Mouse (Mus musculus): ENCODE measurements around the gene Ube2e2. TPM values are rescaled to one million over a fixed set of nuclear protein-coding genes. Genes with fewer than 3 reads are reported as not detected.

The Ube2e2 gene
- 53.8 and 58.2 TPM in 2 replicates for polyA plus RNA-seq (2012; rRNA removed)

DNA sequence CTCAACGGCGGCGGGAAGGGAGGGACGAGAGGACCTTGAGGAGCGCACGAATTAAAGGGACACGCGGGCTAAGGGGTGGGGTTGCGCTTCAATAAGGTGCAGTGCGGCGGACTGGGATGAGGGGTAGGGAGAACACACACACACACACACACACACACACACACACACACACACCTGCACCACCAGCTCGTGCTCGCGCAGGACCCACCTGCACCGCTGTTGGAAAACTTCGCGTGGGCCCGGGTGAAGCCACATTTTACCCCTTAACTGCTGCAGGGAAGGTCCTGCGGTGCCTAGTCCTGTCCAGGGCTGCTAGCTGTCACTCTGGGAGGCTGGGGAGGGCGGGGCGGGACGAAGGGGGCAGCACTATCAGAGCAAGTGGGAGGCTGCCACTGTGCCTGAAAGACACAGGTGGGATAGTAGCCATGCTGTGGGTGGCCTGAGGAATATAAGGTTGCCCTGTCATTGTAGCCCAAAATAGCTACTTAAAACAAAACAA lies at the start of gene Ube2e2:
Ube2e2 (minus strand) TSS at position 321 of the 499 bp plus-strand sequence.
- no peak for DNase-seq (ENCODE audit: low spot score)

DNA sequence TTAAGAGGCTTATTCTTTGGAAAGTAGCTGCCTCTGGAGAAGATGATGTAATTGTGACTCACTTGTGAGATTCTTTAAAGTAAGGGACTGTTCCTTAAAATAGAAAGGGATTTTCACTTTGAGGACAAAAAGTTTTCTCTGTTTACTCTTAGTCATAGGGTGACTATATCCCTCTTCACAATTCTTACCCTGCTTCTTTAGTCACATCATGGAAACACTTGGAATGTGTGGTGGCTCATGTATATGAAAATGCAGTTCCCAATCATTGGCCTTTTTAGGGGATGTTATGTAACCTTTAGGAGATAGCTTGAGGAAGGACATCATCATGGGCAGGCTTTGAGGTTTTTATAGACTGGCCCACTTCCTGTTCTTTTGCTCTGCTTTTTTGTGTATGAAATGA lies 46.0 kb upstream of the Ube2e2 start:
- DNase-seq (ENCODE audit: low spot score), result no peak

DNA sequence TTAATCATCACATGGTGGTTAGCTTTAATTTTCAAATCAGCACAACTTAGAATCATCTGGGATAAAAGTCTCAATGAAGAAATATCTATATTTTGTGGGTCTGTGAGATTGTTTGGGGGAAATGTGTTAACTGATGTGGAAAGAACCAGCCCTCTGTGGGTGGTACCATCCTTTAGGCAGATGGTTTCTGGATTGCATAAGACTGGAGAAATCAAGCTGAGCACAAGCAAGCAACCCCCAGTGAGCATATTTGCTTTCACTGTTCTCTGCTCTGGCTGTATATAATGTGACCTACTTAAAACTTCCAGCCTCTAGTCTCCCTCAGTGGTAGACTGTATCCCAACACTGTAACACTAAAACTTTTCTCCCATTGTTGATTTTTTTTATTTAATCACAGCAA lies 9.5 kb upstream of the Ube2e2 start:
- DNase-seq (ENCODE audit: low spot score), result no peak

DNA sequence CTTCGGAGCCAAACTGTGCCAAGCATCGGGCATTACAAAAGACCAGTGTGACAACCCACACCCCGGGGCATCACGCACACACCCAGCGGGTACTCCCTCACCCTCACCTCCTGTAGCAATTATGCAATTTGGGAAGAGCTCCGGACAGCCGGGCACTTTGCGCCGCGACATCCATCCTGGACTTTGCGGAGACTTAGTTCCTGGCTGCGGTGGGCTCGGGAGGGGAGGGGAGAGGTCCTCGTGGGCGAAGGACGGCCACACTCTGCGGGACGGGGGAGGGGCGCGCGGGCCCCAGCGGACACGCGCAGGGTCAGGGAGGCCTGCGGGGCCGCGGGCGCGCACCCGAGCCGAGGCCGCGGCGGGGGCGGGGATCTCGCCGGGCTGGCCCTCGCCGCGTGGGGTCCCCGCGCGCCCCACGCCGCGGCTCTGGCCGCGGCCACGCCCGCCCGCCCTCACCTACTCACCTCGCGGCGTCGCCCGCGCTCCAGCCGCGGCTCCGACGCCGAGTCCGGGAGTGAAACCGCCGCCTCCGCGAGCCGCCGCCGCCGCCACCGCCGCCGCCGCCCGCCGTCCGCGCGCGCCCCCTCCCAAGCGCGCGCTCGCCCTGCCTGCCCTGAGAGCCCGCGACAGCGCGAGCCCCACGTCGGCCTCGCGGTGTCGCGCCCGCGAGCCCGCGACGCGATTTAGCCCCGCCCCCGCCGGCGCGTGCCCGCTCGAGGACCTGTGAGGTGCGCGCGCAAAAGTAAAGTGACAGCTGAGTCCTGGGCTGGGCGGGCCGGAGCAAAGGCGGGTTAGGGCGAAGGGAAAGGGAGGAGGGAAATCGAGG lies 733 bp downstream of the Ube2e2 start:
- DNase-seq (ENCODE audit: low spot score), result peak; percentile 79

DNA sequence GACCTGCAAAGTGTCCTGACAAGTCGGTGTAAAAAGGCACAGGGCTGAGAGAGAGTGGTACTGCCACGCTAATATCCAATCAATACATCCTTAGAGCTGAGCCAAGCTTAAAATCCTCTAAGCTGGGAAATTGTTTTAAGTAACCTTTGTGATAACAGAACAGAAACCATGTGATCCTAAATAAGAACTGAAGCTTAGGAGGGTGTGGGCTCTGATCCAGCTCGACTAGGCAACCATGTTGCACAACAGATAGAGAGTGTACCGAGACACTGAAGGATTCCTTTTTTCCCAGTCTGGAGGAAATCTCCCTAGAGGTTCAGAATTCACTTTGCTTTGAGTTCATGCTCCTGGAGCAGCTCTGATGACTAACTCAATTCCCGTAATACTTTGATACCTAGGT lies 4.5 kb downstream of the Ube2e2 start:
- no peak for DNase-seq (ENCODE audit: low spot score)

DNA sequence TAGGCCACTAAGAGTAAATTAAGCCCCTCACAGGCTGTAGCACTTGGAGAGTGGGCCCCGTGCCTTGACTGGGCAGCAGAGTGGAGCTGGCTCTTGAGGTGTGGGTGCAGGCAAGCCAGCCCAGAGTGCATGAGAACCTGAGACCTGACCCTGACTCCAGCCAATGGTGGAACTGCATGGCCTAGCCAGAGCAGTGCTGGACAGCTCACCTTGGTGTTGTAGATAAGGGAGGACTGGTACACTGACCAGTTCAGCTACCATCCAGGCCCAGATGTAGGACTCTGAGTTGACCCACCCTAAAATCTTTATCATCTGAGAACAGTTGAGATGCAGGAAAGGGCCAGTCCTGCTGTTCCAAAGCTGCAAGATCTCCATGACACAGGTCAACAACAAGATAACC lies 11.6 kb downstream of the Ube2e2 start:
- no peak for DNase-seq (ENCODE audit: low spot score)

DNA sequence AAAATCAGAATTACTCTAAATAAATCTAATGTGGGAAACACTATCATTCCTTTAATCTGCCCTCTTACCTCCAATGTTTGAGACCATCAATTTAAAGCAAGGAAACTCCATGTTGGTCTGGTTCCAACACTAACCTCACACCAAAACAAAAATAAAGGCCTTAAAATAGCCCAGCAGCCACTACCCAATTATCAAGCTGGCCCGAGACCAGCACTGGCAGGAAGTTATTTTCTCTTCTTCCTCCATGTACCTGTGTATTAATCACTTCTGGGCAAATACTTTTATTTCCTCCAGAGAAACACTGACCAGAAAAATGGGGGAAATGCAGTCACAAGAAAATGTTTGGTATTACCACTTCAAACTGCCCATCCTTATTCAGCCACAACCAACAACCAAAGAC lies 23.4 kb downstream of the Ube2e2 start:
- no peak for DNase-seq (ENCODE audit: low spot score)

DNA sequence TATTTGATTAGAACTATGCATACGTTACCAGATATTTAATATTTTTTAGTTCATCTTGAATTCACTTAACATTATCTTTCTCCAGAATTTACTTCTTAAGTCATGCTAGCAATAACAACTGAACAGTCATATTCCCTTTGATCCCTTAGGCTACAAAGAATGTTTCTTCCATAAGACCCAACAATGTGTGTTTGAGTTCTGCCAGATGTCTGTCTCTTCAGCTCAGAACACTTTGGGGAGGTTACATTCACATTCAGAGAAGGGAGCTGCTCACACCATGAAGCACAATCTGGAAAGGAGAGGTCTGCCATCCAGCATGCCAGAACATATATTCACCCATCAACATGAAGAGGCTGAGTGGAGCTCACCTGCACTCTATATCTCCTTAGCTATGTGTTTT lies 65.4 kb downstream of the Ube2e2 start:
- DNase-seq (ENCODE audit: low spot score), result no peak

DNA sequence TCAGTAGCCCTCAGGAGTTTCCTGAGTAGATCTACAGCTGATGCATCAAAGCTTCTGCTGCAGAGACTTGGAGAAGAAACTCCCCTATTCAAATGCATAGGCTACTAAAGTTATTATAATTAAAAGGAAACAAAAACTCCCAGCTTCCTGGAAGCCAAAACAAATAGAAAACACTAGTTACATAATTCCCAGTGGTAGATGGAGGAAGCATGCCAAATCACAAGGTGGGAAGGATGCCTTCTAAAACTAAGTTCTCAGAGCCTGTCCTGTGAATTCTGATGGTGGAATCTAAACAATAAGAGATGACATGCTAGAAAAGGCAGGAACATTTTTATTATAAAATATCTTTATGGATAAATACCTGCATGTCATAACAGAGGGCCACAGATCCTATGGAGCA lies 67.3 kb downstream of the Ube2e2 start:
- no peak for DNase-seq (ENCODE audit: low spot score)

DNA sequence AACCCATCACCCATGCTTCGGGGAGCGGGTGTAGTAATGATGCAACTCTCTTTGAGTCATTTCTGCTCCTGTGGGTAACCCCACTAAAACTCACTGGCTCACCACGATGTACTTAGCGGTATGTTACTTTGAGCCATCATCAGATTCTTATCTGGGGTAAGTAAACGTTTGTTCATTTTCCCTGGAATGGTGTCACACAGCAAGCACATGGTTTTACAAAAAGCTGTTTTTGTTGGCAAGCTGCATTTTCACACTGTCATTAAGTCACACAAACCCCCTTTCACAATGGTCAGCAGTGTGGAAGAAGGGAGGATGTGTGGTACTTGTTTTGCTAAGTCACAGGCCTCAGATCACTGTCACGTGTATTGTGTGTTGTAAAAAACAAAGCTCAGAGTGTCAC lies 73.4 kb downstream of the Ube2e2 start:
- no peak for DNase-seq (ENCODE audit: low spot score)

DNA sequence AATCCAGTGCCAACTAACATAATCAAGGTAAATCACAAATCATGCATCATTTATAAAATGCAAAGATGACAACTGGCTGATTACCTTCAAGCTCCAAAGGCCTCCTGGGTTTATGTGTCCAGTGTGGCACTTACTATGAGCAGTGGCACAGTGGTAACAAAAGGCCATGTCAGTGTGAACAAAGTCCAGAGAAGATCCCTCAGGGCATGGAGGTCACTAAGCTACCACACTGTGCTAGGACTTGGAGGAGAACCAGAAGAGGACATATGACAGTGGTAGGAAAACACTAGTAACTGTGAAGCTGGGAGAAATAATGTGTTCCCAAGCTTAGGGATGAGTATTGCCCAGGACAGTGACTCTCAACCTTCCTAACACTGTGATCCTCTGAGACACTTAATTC lies 97.2 kb downstream of the Ube2e2 start:
- DNase-seq (ENCODE audit: low spot score), result no peak

DNA sequence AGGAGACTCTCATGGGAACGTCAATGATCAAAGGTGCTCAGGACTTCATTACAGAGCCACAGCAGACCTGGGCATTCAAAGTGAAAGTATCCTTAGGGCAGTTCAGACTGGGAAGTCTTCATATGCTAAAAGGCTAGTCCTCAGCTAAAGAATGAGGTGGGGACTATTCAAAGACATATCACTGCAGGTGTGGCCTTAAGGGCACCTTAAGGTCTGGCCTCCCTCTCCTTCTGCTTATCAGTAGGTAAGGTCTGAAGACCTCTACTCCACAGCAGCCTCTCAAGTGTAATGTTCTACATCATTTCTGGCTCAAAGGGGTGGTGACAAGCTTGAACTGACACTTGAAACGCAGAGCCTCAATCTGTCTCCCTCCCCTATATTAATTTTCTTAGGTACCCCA lies 98.3 kb downstream of the Ube2e2 start:
- no peak for DNase-seq (ENCODE audit: low spot score)

DNA sequence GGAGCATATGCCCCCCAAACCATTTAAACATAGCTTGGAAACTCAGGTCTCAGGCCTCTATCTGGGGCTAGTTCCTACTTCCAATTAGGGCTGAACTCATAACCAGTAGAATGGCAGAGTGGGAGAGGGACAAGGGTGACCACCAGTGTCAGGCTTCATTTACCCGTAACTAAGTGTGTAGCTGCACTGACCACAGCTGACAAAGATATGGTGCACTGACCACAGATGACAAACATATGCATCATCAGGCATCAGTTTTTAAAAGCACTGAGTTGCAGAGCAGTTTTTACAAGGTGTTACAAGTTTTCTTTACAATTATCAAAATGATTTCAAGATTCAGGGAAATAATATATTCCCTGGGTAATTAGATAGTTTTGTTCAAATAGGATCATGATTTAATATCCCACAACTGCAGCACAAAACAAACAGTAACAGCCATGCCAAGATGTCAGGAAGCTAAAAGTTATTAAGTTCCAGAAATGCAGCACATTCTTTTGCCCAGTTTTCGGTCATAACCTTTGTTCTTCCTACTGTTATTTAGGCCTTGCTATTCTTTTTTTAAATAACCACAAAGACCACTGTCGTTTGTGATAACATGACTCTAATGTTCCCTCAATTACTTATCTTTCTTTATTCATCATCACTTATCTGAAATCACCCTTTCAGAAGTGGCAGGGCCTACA lies 114.9 kb downstream of the Ube2e2 start:
- no peak for DNase-seq (ENCODE audit: low spot score)

DNA sequence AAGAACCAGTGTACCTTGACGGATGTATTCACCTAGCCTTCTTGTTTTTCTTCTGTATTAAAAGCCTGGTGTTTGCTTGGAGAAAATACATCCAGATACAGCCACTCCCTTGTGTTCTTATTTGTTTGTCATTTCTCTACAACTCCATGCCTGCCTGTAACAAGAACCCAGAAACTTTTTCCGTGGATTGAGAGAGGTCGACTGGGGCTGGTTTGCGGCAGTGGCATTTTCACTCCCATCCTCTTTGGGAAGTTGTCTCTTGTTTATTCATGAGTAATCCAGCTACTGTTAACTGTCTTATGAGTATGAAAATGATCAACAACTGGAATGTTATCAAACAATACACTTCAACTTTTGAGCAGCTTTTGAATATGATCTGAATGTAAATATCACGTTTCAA lies 115.8 kb downstream of the Ube2e2 start:
- no peak for DNase-seq (ENCODE audit: low spot score)

DNA sequence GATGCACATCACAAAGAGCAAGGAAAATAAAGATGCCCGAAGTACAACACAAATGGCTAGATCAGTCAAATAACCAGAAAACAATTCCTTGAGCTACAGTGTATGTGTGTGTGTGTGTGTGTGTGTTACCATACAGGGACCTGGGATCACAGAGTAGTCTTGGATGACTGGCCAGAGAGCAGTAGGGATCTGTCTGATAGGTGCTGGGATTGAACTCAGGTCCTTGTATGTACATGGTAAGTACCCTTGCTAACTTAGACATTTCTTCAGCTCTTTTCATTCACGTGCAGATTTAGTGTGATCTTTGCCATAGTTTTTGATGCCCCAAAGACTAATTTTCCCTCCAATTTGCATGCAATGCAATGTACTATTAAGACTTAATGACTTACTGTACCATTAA lies 117.9 kb downstream of the Ube2e2 start:
- DNase-seq (ENCODE audit: low spot score), result no peak

DNA sequence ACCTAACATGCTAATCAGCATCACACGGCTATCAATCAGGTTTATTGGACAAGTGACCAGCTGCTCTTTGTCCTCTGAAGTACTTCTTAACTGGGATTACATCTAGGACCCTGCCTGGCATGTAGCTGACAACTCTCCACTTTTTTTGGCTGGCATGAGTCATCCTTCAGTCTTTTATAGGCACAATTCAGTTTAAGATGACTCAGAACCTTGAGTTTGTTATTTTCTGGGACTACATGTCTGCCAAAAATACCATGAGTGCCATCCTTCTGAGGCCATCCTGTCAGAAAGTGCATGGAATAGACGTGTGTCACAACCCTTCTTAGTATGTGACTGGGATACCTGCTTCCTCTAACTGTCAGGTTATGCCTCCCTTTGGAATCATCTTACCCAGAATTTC lies 120.3 kb downstream of the Ube2e2 start:
- no peak for DNase-seq (ENCODE audit: low spot score)

DNA sequence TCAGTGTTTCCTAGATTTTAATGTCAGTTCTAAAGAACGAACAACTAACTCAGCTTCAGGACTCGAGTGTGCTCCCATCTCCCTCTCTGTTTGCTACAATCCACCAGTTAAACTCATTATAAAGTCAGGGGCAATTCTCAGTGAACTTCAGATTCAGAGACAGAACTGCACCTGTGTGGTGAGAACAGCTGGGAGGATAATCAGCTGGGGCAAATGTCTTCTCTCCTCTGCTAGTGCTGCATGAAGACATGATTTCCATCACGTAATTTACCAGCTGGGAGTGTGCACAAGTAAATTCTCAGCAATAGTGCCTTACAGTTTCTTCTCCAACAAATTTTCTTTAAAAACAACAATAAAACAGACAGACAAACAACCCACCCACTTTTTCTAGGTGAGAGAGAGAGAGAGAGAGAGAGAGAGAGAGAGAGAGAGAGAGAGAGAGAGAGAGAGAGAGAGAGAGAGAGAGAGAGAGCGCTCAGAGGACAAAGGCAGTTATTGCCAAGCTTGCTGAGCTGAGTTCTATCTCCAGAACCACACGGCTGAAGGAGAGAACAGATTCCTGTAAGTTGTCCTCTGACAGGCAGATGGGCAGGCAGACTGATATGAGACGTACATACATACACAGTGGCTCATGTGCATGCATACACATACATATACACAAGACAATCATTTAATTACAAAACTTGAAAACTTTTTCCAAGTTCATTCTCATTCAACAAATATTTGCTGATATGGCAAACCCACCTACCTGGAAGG lies 134.3 kb downstream of the Ube2e2 start:
- DNase-seq (ENCODE audit: low spot score), result no peak

DNA sequence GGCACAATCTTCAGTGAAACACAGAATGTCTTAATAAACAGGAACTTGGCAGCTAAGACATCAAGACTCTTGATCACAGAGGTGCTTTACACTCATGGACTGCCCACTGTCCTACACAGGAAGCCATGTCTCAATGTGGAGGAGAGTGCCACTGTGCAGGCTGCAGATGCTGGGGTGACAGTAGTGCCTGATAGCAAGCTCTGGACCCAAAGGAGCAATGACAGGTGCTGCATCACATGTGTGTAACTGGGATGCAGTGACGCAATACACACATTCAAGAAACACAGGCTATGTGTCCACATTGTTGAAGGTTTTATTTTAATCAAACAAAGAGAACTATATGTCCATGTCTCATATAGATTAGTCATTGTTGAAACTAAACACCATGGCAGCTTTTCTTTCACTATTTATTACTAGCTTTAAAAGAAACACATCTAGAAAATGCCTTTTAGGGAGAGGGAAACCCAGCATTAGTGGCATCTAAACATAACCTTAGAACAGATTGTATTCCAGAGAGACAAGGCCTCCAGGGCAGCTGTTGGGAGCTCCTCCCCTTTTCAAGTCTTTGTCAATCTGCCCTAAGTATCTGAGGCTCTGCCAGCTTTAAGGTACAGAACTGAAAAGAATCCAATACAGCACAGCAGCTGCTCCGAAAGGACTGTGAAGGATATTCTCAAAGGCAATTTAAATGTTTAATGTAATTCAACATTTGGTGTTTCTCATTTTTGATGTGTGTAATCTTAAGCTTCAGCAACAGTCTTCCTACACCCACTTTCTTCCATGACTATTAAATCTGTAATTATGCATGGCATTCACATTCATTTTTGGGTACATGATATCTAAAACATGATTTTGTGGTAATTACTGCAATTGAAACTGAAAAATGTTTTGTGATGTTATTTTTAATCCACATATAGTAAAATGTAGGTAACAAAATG lies 135.2 kb downstream of the Ube2e2 start:
- DNase-seq (ENCODE audit: low spot score), result no peak

DNA sequence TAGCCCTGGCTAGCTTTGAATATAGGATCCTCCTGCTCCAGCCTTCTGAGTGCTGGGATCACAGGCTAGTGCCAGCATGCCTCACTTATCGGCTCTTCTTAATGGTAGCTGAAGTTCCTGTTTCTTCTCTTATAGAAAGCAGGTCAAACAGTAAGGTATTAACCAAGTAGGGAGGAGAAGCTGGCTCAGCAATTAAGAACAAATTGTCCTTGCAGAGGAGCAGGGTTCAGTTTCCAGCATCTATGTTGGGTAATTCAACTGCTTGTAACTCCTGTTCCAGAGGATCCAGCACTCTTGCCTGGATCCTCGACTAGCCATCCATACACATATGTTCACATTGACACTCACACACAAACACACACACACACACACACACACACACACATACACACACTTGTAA lies 136.1 kb downstream of the Ube2e2 start:
- DNase-seq (ENCODE audit: low spot score), result no peak

DNA sequence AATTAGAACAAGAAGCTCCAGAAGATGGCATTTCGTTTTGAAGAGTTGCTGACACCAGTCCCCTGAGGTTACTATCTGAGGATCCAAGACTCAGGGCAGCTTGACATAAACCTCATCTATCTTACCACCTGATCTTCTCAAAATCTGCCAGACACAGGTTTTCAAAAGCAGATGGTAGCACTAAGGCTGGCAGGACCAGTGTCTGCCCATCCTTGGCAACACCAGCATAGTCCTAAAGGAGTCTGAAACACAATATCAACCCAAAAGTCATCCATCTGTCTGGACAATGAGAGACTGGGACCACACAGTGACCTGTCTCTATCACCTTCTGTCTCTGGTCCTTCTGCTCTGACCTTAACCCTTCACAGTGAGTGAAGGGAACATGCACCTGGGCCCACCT lies 138.7 kb downstream of the Ube2e2 start:
- DNase-seq (ENCODE audit: low spot score), result no peak

DNA sequence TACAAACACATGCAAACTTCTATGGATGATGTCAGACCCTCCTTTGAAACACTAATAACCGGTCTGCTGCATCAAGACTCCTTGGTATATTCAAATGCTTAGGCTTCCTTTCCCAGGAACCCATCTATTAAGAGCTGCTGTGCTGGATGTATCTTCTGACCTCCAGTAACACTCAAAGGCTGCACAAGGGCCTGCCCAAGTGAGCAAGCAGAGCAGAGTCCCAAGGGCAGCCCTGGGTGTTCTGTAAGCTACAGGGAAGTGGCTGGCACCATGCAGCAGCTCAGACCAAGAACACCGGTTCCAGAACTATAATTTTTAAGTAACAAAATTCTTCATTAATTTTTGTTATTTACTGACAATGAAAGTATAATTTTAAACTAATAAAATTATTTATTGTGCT lies 139.5 kb downstream of the Ube2e2 start:
- DNase-seq (ENCODE audit: low spot score), result no peak

Measured in urinary bladder, adult 2 months (tissue).